ENCODE assay signal across 11 mouse cellular contexts in genomic region chr5:75975398-75975797, GRCm38 (mm10). TPM values are rescaled to one million over a fixed set of nuclear protein-coding genes. Genes with fewer than 3 reads are reported as not detected.
DNase-seq lines count a peak whose midpoint lies in the region; ATAC-seq and TF ChIP-seq lines count a peak whose summit lies in the region.
"Had no signal": no experiment of that assay in that cellular context is flagged by ENCODE, and none has a peak within 500 bp of the region (broad histone marks: within the 10 kb centered on the region; RNA-seq: fewer than 3 reads in every experiment).

No protein-coding gene starts in this region.

- no peak for DNase-seq in heart, postnatal 25 days (ENCODE audit: low spot score)
- no peak for DNase-seq in lung, postnatal 0 days (ENCODE audit: low spot score)
- no peak for DNase-seq in lung, postnatal 10 days
- DNase-seq in heart, postnatal 0 days (ENCODE audit: low spot score) = no peak
- peak; percentile 46 for DNase-seq in retina, postnatal 1 day
- no peak for DNase-seq in urinary bladder, postnatal 25 days (ENCODE audit: low spot score)
- DNase-seq: gastrocnemius, postnatal 14 days; layer of hippocampus, adult 9-11 months had no signal

- WGBS in heart, embryonic 15.5 days = 71% methylated on average over 5 of the region's 5 CpGs
- WGBS in lung, postnatal 0 days = 46% methylated on average over 5 of the region's 5 CpGs
- WGBS in heart, postnatal 0 days = 71% methylated on average over 5 of the region's 5 CpGs

- TF ChIP-seq CTCF in lung, postnatal 0 days (IDR thresholded peaks at IDR 0.05) = no peak
- TF ChIP-seq CTCF in heart, postnatal 0 days (IDR thresholded peaks at IDR 0.05; ENCODE audit: low read depth) = no peak

- TF ChIP-seq EP300 in lung, postnatal 0 days (IDR thresholded peaks at IDR 0.05) = no peak
- TF ChIP-seq EP300 in heart, postnatal 0 days (IDR thresholded peaks at IDR 0.05; ENCODE audit: low read depth) = no peak

- intact Hi-C loops in heart, postnatal 25 days (cut with DNase I) = loop anchor here (5.0 to 10.0 kb wide), 2 partner anchors 38 to 139 kb away; no protein-coding TSS in a partner anchor

- no peaks in the 10 kb centered on the region for H3K9me3 ChIP-seq in heart, embryonic 15.5 days (replicated peaks)
- H3K9me3 ChIP-seq in lung, postnatal 0 days (ENCODE audit: low read length) = no peaks in the 10 kb centered on the region
- H3K9me3 ChIP-seq in heart, postnatal 0 days (replicated peaks; ENCODE audit: control insufficient read depth, low read length) = no peaks in the 10 kb centered on the region
- H3K9me3 ChIP-seq: neural tube, embryonic 15.5 days had no signal

- peaks cover 13% of the 10 kb centered on the region for H3K4me1 ChIP-seq in heart, embryonic 15.5 days (replicated peaks)
- H3K4me1 ChIP-seq in lung, postnatal 0 days (ENCODE audit: insufficient read depth, low read depth, low read length) = 0 out of 2 replicates have a peak, but pooled peaks cover 3% of the 10 kb centered on the region
- H3K4me1 ChIP-seq in heart, postnatal 0 days (ENCODE audit: control insufficient read depth, insufficient read depth) = no peaks in the 10 kb centered on the region

- peak overlapping the region; percentile 52 for H3K27ac ChIP-seq in heart, embryonic 15.5 days
- H3K27ac ChIP-seq in lung, postnatal 0 days (ENCODE audit: low read length) = peak overlapping the region; percentile 59
- H3K27ac ChIP-seq in heart, postnatal 0 days (ENCODE audit: low read depth) = peak overlapping the region; percentile 61
- H3K27ac ChIP-seq: neural tube, embryonic 15.5 days had no signal

- H3K4me2 ChIP-seq in heart, embryonic 15.5 days = peak overlapping the region; percentile 26
- peak overlapping the region; percentile 44 for H3K4me2 ChIP-seq in lung, postnatal 0 days (replicated peaks; ENCODE audit: low read depth, low read length)
- peak overlapping the region; percentile 76 for H3K4me2 ChIP-seq in heart, postnatal 0 days (ENCODE audit: low read depth, low read length)
- H3K4me2 ChIP-seq: neural tube, embryonic 15.5 days had no signal

- H3K36me3 ChIP-seq in heart, embryonic 15.5 days = no peaks in the 10 kb centered on the region
- H3K36me3 ChIP-seq in lung, postnatal 0 days (ENCODE audit: insufficient read depth, low read length) = no peaks in the 10 kb centered on the region
- no peaks in the 10 kb centered on the region; the same call in 1 of the 2 replicates for H3K36me3 ChIP-seq in heart, postnatal 0 days (replicated peaks; ENCODE audit: control insufficient read depth, insufficient read depth, low read length)
- H3K36me3 ChIP-seq: neural tube, embryonic 15.5 days had no signal

- H3K9ac ChIP-seq in heart, embryonic 15.5 days = peak overlapping the region; percentile 39; the same call in 1 of the 2 replicates
- H3K9ac ChIP-seq in lung, postnatal 0 days (replicated peaks; ENCODE audit: low read depth) = no peak overlapping the region; the same call in 1 of the 2 replicates
- H3K9ac ChIP-seq in heart, postnatal 0 days (replicated peaks; ENCODE audit: low read depth, low read length) = peak overlapping the region; percentile 41
- H3K9ac ChIP-seq: neural tube, embryonic 15.5 days had no signal

- no peak for ATAC-seq in heart, embryonic 15.5 days (replicated peaks; ENCODE audit: insufficient number of reproducible peaks, insufficient read depth, low FRiP score, low read depth)
- ATAC-seq in lung, postnatal 0 days = no peak
- ATAC-seq in heart, postnatal 0 days (ENCODE audit: insufficient read depth, low read depth) = no peak
- no peak for ATAC-seq in cerebellum, adult (ENCODE audit: insufficient number of reproducible peaks, low FRiP score, low TSS enrichment)

- peak overlapping the region; percentile 68 for H3K4me3 ChIP-seq in heart, embryonic 15.5 days
- H3K4me3 ChIP-seq in lung, postnatal 0 days (ENCODE audit: low read depth, low read length) = peak overlapping the region; percentile 69
- peak overlapping the region; percentile 68 for H3K4me3 ChIP-seq in heart, postnatal 0 days (ENCODE audit: low read depth, low read length)

- peaks cover 25% of the 10 kb centered on the region for H3K27me3 ChIP-seq in heart, embryonic 15.5 days
- peaks cover 19% of the 10 kb centered on the region for H3K27me3 ChIP-seq in lung, postnatal 0 days (replicated peaks; ENCODE audit: insufficient read depth, low read length)
- peaks cover 9% of the 10 kb centered on the region for H3K27me3 ChIP-seq in heart, postnatal 0 days (ENCODE audit: control insufficient read depth, insufficient read depth, low read length)

RNA-seq across cellular contexts. Expression of gene Kdr, which starts 2.9 kb away (rescaled TPM):
- 35.4 and 35.6 TPM in 2 replicates for polyA plus RNA-seq in heart, embryonic 15.5 days (2015; fragmentation: Nextera tagmentation; extraction: Ambion mirVana)
- total RNA-seq in heart, postnatal 25 days (2021) = 10 to 100 TPM; 88.8 to 99.1 TPM
- 46.4 and 69.4 TPM in 2 replicates for polyA plus RNA-seq in lung, postnatal 0 days (2015; fragmentation: Nextera tagmentation; extraction: Ambion mirVana)
- 50.9 and 60.1 TPM in 2 replicates for total RNA-seq in heart, postnatal 0 days (2014; rRNA removed; ENCODE audit: low replicate concordance)
- 27.4 and 30.8 TPM in 2 replicates for polyA plus RNA-seq in heart, postnatal 0 days (2015; fragmentation: Nextera tagmentation; extraction: Ambion mirVana)

Comparison
In these comparisons a context has a peak if more than half of its experiments do, and no peak if none do; other contexts are left out.
1. H3K4me2 ChIP-seq: peak in every context shown above with its lines; median percentile 76 in heart, postnatal 0 days; 44 in lung, postnatal 0 days; 26 in heart, embryonic 15.5 days.